Mouse (Mus musculus) hindbrain, embryonic 13.5 days (tissue): ENCODE results near the gene Cbl. TPM values are rescaled to one million over a fixed set of nuclear protein-coding genes. Genes with fewer than 3 reads are reported as not detected.

ENCODE experiments used
- ATAC-seq: fragments of 200-750 bp; cut with Nextera tagmentation; 2 replicates; pipeline ENCODE4 v1.8.0; 2017; ENCODE audit warnings: moderate TSS enrichment; ENCODE audit not compliant: low FRiP score
- H3K27ac ChIP-seq: fragments of 300-500 bp; sonication (generic); 2 replicates; pipeline ENCODE4 v1.5.1; 2015; ENCODE audit warnings: inconsistent platforms, mild to moderate bottlenecking, moderate library complexity
- H3K27me3 ChIP-seq: fragments of 300-500 bp; sonication (generic); 2 replicates; pipeline ENCODE4 v1.6.1; 2015; ENCODE audit warnings: mild to moderate bottlenecking, inconsistent platforms
- H3K36me3 ChIP-seq: fragments of 300-500 bp; sonication (generic); 2 replicates; pipeline ENCODE4 v1.6.1; 2015; ENCODE audit warnings: mild to moderate bottlenecking, inconsistent platforms
- H3K4me1 ChIP-seq: fragments of 300-500 bp; sonication (generic); replicated peaks from 2 replicates; pipeline ENCODE4 v1.6.1; 2015; ENCODE audit warnings: inconsistent platforms
- H3K4me2 ChIP-seq: fragments of 300-500 bp; sonication (generic); 2 replicates; pipeline ENCODE4 v1.6.1; 2015; ENCODE audit warnings: inconsistent platforms, mild to moderate bottlenecking, moderate library complexity
- H3K4me3 ChIP-seq: fragments of 300-500 bp; sonication (generic); 2 replicates; pipeline ENCODE4 v1.5.1; 2015; ENCODE audit warnings: mild to moderate bottlenecking, inconsistent platforms
- H3K9ac ChIP-seq: fragments of 300-500 bp; sonication (generic); 2 replicates; pipeline ENCODE4 v1.6.1; 2015; ENCODE audit warnings: mild to moderate bottlenecking, inconsistent platforms
- H3K9me3 ChIP-seq: fragments of 300-500 bp; sonication (generic); 2 replicates; pipeline ENCODE4 v1.6.1; 2016; ENCODE audit warnings: inconsistent platforms
- WGBS: fragments of 180-500 bp; shearing (Covaris S2); methylation state at CpG from one replicate; pipeline ENCODE4 v1.1.7; 2015; 5-methylcytosine and 5-hydroxymethylcytosine counted together
- polyA plus RNA-seq: library from polyadenylated mRNA; unstranded; fragments of >200 nt; fragmentation: Nextera tagmentation; extraction: Ambion mirVana; gene quantifications from 2 replicates; pipeline ENCODE4 v1.2.1, GENCODE M21; 2015

Gene Cbl
- polyA plus RNA-seq, 1 experiment from 2014 or later = 24.4 TPM

DNA sequence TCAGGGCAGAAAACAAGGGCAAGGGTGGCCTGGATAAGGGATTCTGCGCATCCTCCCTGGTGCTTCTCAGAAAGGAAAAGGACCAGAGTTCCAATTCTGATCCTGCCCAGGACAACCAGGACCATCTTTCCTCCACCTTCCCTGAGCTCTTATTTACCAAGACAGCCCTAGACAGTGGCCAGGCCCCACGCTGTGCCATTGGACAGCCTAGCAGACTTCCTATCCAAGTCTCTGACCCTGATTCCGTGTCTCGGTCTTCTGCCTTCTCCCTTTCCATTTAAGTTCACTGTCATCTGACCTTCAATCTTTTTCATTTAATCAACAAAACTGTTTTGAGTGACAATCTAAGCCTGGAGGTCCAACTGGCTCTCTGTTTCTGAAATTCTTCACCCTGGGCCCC, 127.3 kb downstream of the Cbl start:
- 79% methylated on average over 4 of the region's 4 CpGs for WGBS
- Histone ChIP-seq H3K4me1 (peaks cover 53% of the 10 kb centered on the region), H3K27ac (peak overlapping the region; percentile 74), H3K36me3 (peaks cover 8% of the 10 kb centered on the region), H3K4me2 (no peak overlapping the region; the same call in 1 of the 2 replicates), H3K9me3 (no peaks in the 10 kb centered on the region), H3K27me3 (no peaks in the 10 kb centered on the region), H3K9ac (peak overlapping the region; percentile 35; the same call in 1 of the 2 replicates), H3K4me3 (no peak overlapping the region)
- no peak for ATAC-seq

DNA sequence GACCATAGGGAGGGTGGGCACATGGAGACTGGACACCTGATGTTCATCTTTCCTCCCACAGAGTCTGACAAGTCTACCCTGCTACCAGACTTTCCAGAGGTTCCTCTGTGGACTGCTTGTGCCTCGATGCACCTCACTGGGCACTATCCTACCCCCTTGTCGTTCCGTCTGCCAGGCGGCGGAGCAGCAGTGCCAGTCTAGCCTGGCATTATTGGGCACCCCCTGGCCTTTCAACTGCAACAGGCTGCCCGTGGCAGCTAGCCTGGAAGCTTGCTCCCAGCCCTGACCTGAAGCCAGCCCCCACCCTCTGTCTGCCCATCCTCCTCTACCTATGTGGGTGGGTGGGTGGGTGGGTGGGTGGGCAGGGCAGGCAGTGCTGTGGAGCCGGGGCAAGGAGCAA, 127.7 kb downstream of the Cbl start:
- Histone ChIP-seq H3K4me2 (no peak overlapping the region), H3K4me3 (no peak overlapping the region), H3K4me1 (peaks cover 52% of the 10 kb centered on the region), H3K9ac (no peak overlapping the region), H3K27me3 (no peaks in the 10 kb centered on the region), H3K27ac (peak overlapping the region; percentile 74; the same call in 1 of the 2 replicates), H3K36me3 (peaks cover 8% of the 10 kb centered on the region), H3K9me3 (no peaks in the 10 kb centered on the region)
- no peak for ATAC-seq
- WGBS = 94% methylated on average over 7 of the region's 7 CpGs

DNA sequence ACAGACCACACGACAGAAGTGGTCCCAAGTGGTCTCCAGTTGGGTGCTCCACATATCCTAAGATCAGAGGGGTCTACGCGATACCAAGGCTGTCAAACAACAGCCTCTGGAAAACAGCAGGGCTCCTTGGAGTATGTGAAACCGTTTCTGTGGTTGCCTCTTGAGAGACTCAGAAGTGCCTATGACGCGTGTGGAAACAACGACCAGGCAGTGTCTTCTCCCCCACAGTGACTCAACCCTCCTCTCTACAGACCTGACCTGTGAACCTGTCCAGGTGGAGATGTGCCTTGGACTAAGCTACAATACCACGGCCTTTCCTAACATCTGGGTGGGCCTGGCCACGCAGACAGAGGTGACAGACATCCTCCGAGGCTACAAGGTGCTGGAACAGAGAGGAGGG, 128.1 kb downstream of the Cbl start:
- Histone ChIP-seq H3K27ac (no peak overlapping the region), H3K9me3 (no peaks in the 10 kb centered on the region), H3K9ac (no peak overlapping the region), H3K36me3 (peaks cover 8% of the 10 kb centered on the region), H3K4me2 (no peak overlapping the region), H3K4me3 (no peak overlapping the region), H3K4me1 (peaks cover 50% of the 10 kb centered on the region), H3K27me3 (no peaks in the 10 kb centered on the region)
- 90% methylated on average over 10 of the region's 10 CpGs for WGBS
- ATAC-seq = no peak

DNA sequence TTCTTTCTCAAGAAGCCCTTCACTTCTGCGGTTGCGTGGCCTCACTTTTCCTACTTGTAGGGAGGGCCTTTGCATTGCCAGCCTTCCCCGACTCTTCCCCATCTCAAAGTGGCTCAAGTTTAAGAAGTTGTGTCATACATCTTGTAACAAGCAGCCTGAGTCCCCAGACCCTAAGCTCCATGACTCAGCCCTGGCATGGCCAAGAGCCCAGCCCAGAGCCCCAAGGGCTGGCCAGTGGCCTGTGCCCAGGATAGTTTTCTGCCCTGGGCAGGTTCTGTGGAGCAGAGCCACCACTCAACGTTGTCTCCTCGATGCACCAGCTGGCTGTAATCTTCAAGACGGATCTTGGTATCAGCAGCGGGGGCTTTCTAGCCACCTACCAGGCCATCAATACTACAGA, 129.0 kb downstream of the Cbl start:
- Histone ChIP-seq H3K4me3 (no peak overlapping the region), H3K9me3 (no peaks in the 10 kb centered on the region), H3K27me3 (no peaks in the 10 kb centered on the region), H3K36me3 (peaks cover 8% of the 10 kb centered on the region), H3K9ac (no peak overlapping the region), H3K4me1 (peaks cover 41% of the 10 kb centered on the region), H3K27ac (no peak overlapping the region), H3K4me2 (no peak overlapping the region)
- no peak for ATAC-seq
- 95% methylated on average over 7 of the region's 7 CpGs for WGBS

DNA sequence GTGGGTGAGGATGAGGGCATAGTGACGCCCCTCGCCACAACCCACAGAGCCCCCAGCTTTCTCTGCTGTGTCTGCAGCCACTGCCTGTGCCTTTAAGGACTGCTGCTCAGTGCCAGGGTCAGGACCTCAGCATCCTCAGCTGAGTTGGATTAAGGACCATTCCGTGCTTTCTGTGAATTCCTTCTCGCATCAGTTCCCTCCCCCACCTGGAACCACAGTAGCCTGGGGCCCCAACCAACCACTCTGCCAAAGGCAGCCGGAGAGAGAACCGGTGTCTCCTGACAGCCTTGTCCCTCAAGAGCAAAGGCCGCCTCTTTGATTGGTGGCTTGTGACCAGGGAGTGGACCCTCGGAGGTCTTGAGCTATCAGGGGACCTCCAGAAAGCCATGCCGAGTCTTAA, 132.4 kb downstream of the Cbl start, which contains the start of gene Mfrp:
TSS of gene Mfrp (plus strand) at position 240 of the 400 bp plus-strand sequence.
- Histone ChIP-seq H3K4me1 (peaks cover 13% of the 10 kb centered on the region), H3K27me3 (no peaks in the 10 kb centered on the region), H3K4me2 (no peak within 1 kb of the TSS), H3K27ac (no peak within 1 kb of the TSS), H3K9ac (no peak within 1 kb of the TSS), H3K9me3 (no peaks in the 10 kb centered on the region), H3K36me3 (peaks cover 8% of the 10 kb centered on the region), H3K4me3 (no peak within 1 kb of the TSS)
- 73% methylated on average over 9 of the region's 9 CpGs for WGBS
- no peak for ATAC-seq

DNA sequence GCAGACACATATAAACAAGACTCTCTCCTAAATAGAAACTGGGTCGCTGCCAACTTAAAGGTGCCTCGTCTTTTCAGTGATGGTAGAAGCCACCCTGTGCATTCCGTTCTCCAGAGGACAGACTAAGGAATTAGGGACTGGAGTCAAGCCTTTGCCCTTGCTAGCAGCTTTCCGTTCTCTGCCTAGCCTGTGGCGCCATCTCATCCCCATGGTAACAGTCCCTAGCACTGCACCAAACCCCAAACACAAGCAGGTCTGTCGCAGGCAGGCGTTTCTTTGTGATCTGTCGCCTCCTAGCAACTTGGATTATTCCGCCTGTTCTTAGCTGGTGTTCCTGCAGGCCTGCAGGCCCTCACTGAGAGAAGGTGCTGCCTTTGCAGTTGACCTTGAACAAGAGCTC, 137.3 kb downstream of the Cbl start:
- Histone ChIP-seq H3K4me3 (no peak overlapping the region), H3K27ac (peak overlapping the region; percentile 40), H3K4me1 (peaks cover 17% of the 10 kb centered on the region), H3K36me3 (no peaks in the 10 kb centered on the region), H3K9me3 (no peaks in the 10 kb centered on the region), H3K4me2 (no peak overlapping the region), H3K27me3 (no peaks in the 10 kb centered on the region), H3K9ac (0 out of 2 replicates have a peak overlapping the region, but pooled peaks have one; percentile 0)
- ATAC-seq = 0 out of 2 replicates have a peak, but pooled peaks have one; percentile 22
- 17% methylated on average over 9 of the region's 9 CpGs for WGBS

DNA sequence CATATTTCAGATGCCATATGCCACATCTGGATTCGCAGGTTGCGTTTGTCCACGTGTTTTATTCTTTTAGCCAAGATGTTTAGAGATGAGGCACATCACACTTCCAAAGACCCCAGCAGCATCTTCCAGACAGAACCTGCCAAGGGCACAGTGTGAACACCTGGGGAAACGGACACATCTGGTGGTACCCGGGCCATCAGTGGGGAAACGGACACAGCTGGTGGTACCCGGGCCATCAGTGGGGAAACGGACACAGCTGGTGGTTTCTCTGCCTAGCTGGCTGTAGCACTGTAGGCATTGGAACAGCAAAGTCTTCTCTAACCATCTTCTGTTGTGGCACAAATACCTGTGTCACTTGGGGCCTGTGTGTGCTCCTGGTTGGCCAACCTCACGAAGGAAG, 138.1 kb downstream of the Cbl start:
- 88% methylated on average over 9 of the region's 9 CpGs for WGBS
- no peaks in the 10 kb centered on the region for H3K9me3 ChIP-seq
- H3K36me3 ChIP-seq = no peaks in the 10 kb centered on the region; the same call in 1 of the 2 replicates
- no peaks in the 10 kb centered on the region for H3K27me3 ChIP-seq
- ATAC-seq = no peak
- H3K9ac ChIP-seq = no peak overlapping the region
- H3K4me2 ChIP-seq = no peak overlapping the region
- H3K4me1 ChIP-seq = peaks cover 17% of the 10 kb centered on the region
- H3K4me3 ChIP-seq = no peak overlapping the region
- H3K27ac ChIP-seq = no peak overlapping the region

DNA sequence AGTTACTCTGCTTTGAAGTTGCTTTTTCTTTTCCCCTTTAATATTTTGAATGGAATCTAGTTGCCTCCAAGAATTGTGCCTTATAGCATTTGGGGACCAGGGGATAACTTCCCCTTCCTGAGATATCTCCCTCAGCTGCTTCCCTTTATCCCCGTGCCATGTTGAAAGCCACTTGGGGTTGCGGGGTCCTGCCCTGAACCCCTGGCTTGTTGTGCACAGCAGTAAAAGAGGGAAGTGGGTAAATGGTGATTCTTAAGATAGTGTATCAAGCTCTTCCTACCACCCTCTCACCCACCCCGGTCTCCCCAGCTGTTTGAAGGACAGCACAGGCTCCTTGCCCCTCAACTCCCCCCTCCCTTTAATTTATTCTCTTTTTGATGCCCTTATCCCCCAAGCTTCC, 139.1 kb downstream of the Cbl start:
- H3K4me3 ChIP-seq = no peak overlapping the region
- no peak overlapping the region for H3K9ac ChIP-seq
- H3K9me3 ChIP-seq = no peaks in the 10 kb centered on the region
- peaks cover 17% of the 10 kb centered on the region for H3K4me1 ChIP-seq
- 0 out of 2 replicates have a peak, but pooled peaks cover 2% of the 10 kb centered on the region for H3K27me3 ChIP-seq
- H3K27ac ChIP-seq = no peak overlapping the region
- no peak overlapping the region for H3K4me2 ChIP-seq
- WGBS = 79% methylated on average over 3 of the region's 3 CpGs
- H3K36me3 ChIP-seq = no peaks in the 10 kb centered on the region; the same call in 1 of the 2 replicates
- ATAC-seq = no peak

DNA sequence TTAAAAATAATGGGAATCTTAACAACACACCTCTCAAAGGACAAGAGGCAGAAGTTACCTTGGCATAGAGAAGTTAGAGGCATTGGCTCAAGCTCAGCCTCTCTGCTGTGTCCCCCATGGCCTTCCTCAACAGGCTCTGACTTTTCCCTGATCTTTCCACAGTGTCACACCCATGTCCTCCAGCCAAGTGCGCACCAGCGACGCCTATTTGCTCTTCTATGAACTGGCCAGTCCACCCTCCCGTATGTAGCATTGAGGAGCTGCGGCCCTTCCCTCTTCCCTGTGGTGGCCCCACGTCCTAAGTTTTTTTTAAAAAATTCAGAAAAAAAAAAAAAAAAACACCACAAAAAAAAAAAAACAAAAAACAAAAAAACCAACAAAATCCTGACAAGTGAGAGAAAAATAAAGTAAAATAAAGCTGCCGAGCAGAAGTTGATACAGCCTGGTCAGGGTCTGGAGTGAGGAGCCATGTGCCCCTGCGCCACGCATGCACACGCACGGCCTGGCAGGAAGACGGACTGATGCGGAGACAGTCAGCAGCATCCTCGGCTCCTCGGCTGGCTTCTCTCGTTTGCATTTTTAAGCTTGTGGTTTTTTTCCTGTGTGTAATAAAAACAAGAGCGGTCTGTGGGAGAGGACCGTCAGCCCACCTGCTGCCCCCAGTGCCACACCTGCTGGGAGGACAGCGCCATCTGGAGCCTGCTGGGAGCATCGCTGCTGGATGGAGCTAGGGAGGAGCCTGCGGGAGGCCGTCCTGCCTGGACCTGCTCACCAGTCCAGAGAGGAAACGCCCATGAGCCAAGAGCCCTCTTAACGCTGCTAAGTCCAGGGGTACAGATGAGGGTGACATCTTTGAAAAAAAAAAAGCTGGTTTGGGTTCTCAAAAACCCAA, 140.0 kb downstream of the Cbl start:
- Histone ChIP-seq H3K4me1 (peaks cover 17% of the 10 kb centered on the region), H3K36me3 (no peaks in the 10 kb centered on the region; the same call in 1 of the 2 replicates), H3K4me2 (peak overlapping the region; percentile 49), H3K9ac (no peak overlapping the region), H3K9me3 (no peaks in the 10 kb centered on the region), H3K27ac (no peak overlapping the region), H3K4me3 (peak overlapping the region; percentile 21; the same call in 1 of the 2 replicates), H3K27me3 (peaks cover 11% of the 10 kb centered on the region)
- WGBS = 28% methylated on average over 24 of the region's 24 CpGs
- no peak for ATAC-seq

Other genes with a start within 250 kb of the Cbl start
- 0.27 and 0.55 TPM in 2 replicates for gene Thy1, start 190.7 kb downstream of the Cbl start, polyA plus RNA-seq
- gene Usp2, start 167.0 kb downstream of the Cbl start, polyA plus RNA-seq = 8.1 and 12.2 TPM in 2 replicates
- 0.22 TPM in 1 of 2 replicates, not detected in the other for gene Mfrp, start 132.3 kb downstream of the Cbl start, polyA plus RNA-seq
- 3.2 and 5.3 TPM in 2 replicates for gene C1qtnf5, start 126.8 kb downstream of the Cbl start, polyA plus RNA-seq
- 0.12 and 0.49 TPM in 2 replicates for gene Gm49380, start 120.5 kb downstream of the Cbl start, polyA plus RNA-seq
- 27.9 and 29.2 TPM in 2 replicates for gene Rnf26, start 120.5 kb downstream of the Cbl start, polyA plus RNA-seq
- gene Mcam, start 99.6 kb downstream of the Cbl start, polyA plus RNA-seq = 13.1 and 14.0 TPM in 2 replicates
- gene Ccdc153, start 6.6 kb upstream of the Cbl start, polyA plus RNA-seq = not detected in 2 replicates
- gene Pdzd3, start 17.4 kb upstream of the Cbl start, polyA plus RNA-seq = 0.17 and 0.48 TPM in 2 replicates
- 4.4 TPM in 2 replicates for gene Nlrx1, start 34.5 kb upstream of the Cbl start, polyA plus RNA-seq
- 18.0 and 20.1 TPM in 2 replicates for gene Abcg4, start 54.6 kb upstream of the Cbl start, polyA plus RNA-seq
- 31.4 and 36.6 TPM in 2 replicates for gene Hinfp, start 71.6 kb upstream of the Cbl start, polyA plus RNA-seq
- 19.1 and 21.6 TPM in 2 replicates for gene C2cd2l, start 86.2 kb upstream of the Cbl start, polyA plus RNA-seq
- gene Dpagt1, start 92.0 kb upstream of the Cbl start, polyA plus RNA-seq = 37.0 and 40.4 TPM in 2 replicates
- 145 and 151 TPM in 2 replicates for gene H2afx, start 100.6 kb upstream of the Cbl start, polyA plus RNA-seq
- 66.8 and 70.8 TPM in 2 replicates for gene Hmbs, start 110.2 kb upstream of the Cbl start, polyA plus RNA-seq
- gene Vps11, start 127.6 kb upstream of the Cbl start, polyA plus RNA-seq = 36.2 and 38.0 TPM in 2 replicates
- 25.6 and 27.7 TPM in 2 replicates for gene Hyou1, start 145.4 kb upstream of the Cbl start, polyA plus RNA-seq
- 64.7 and 65.9 TPM in 2 replicates for gene Slc37a4, start 162.8 kb upstream of the Cbl start, polyA plus RNA-seq
- gene Rps25, start 173.1 kb upstream of the Cbl start, polyA plus RNA-seq = 1,260 and 1,282 TPM in 2 replicates
- gene Trappc4, start 173.6 kb upstream of the Cbl start, polyA plus RNA-seq = 342 and 355 TPM in 2 replicates
- gene Ccdc84, start 184.5 kb upstream of the Cbl start, polyA plus RNA-seq = 28.2 and 32.9 TPM in 2 replicates
- gene Foxr1, start 207.1 kb upstream of the Cbl start, polyA plus RNA-seq = not detected in 2 replicates
- not detected in 2 replicates for gene Upk2, start 220.9 kb upstream of the Cbl start, polyA plus RNA-seq
- 8.6 TPM in 2 replicates for gene Bcl9l, start 248.8 kb upstream of the Cbl start, polyA plus RNA-seq